Mouse (Mus musculus) left cerebral cortex, postnatal 36 days (tissue): ENCODE results near the gene Ctf2. TPM values are rescaled to one million over a fixed set of nuclear protein-coding genes. Genes with fewer than 3 reads are reported as not detected.

Experiments used
- DNase-seq, 2 experiments: peaks; one replicate each; pipeline ENCODE4 v3.0.0; 2021 to 2022; ENCODE audit warnings: low spot score in 2 of 2, mixed read lengths in 1 of 2
- intact Hi-C: fragments of 180-260 bp; cut with DNase I; formaldehyde crosslinking; loops from one replicate; pipeline ENCODE4 v1.15.1; 2025
- total RNA-seq, 2 experiments: library from RNA; stranded (reverse); gene quantifications; 2 replicates each; pipeline ENCODE4 v1.2.3; 2021

The Ctf2 gene
- total RNA-seq, 2 experiments from 2014 or later = not detected

- intact Hi-C loops = no loop called here
- no peak for DNase-seq
Observed at GRCm38 (mm10) chr7:127763642-127764041, 31.7 kb upstream of the Ctf2 start.

DNA sequence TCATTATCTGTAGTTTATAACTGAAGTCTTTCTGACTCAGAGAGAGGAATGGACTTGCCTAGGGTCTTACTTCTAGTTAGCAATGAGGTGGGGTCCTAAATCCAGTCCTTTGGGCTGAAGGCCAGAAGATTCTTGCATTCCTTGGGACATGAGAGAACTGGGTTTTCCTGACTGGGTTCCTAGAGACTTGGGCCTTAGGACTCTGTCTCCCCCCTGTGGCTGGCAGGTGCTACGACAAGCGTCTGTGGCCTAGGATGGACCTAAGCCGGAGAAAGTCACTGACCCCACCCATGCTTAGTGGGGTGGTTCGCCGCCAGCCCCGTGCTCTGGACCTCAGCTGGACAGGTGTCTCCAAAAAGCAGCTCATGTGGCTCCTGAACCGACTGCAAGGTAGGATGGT lies 29.1 kb upstream of the Ctf2 start:
- DNase-seq = no peak
- intact Hi-C loops = no loop called here

DNA sequence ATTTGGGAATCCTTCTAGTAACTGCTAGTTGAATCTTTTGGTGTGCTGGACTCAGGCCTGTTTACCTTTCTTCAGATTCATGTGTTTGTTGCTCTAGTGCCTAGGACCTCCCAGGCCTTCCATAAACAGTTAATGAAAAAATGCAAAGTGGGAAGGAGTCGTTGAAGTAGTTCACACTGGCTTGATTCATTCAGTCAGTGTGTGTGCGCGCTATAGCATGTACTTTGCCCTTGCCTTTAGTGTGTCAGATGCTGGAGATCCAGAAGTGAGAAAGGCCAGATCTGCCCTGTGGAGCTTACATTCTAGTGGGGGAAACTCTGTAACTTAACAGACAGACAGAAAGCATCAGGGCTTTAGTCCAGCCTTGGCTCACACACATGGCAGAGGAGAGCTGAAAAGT lies 28.5 kb upstream of the Ctf2 start:
- intact Hi-C loops = no loop called here
- DNase-seq = no peak

DNA sequence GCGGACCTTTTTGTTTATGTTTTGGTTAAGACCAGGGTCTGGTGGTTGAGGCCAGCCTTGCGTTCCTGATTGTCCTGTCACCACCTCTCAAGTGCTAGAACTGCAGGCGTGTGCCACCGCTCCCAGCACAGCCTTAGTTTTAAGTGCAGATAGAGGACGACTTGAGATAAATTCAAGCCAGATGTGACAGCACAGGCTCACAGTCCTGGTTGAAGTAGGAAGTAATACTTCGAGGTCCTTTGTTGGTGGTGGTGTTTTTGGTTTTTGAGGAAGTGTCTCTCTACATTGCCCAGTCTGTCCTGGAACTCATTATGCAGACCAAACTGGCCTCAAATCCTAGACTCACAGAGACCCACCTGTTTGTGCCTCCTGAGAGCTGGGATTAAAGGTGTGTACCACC lies 27.8 kb upstream of the Ctf2 start:
- no peak for DNase-seq
- intact Hi-C loops = no loop called here

GRCm38 (mm10) chr7:127753741-127754140 lies 21.8 kb upstream of the Ctf2 start:
- DNase-seq = no peak
- intact Hi-C loops = no loop called here

DNA sequence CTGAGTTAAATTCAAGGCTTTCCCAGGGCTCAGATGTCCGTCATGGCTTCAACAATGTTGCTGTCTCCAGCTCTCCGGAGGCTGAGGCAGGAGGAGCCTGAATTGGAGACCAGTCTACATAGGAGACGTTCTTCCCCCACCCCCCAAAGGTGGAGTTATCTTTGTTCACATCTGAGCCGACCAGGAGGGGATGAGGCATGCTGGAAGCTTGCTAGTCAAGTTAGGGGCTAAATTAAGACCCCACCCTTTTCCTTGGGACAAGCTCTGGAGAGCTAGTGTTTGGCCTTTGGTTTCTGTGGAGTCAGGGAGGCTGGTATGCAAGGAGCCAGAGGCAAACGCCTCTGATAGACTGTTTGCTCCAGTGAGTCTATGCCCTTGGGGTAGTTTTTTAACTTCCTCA lies 21.2 kb upstream of the Ctf2 start:
- DNase-seq = no peak
- intact Hi-C loops = no loop called here

DNA sequence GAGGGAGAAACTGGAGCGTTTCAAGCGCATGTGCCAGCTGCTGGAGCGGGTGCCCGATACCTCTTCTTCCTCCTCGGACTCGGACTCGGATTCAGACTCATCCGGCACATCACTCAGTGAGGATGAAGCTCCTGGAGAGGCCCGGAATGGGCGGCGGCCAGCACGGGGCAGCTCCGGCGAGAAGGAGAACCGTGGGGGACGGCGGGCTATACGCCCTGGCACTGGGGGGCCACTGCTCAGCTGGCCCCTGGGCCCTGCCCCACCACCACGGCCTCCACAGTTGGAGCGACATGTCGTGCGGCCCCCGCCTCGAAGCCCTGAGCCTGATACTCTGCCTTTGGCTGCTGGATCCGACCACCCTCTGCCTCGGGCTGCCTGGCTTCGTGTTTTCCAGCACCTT lies 20.1 kb upstream of the Ctf2 start:
- DNase-seq = no peak
- intact Hi-C loops = no loop called here

GRCm38 (mm10) chr7:127751619-127752018 lies 19.7 kb upstream of the Ctf2 start:
- no peak for DNase-seq
- intact Hi-C loops = no loop called here

GRCm38 (mm10) chr7:127750131-127751127 lies 18.5 kb upstream of the Ctf2 start:
- intact Hi-C loops = no loop called here
- DNase-seq = peak in 1 of 2 experiments; percentile 66

DNA sequence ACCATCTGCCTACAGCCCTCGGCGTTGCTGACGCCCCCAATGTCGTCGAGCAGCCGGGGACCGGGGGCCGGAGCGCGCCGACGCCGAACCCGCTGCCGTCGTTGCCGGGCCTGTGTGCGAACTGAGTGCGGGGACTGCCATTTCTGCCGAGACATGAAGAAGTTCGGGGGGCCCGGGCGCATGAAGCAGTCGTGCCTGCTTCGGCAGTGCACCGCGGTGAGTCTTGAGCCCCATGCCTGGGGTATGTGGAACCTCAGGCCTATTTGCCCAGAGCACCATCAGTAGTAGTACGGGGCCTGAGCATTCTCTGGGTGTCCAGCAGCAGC lies 16.2 kb upstream of the Ctf2 start:
- intact Hi-C loops = no loop called here
- DNase-seq = no peak

- DNase-seq = no peak
- intact Hi-C loops = no loop called here
Observed at GRCm38 (mm10) chr7:127747559-127748234, 15.7 kb upstream of the Ctf2 start.

DNA sequence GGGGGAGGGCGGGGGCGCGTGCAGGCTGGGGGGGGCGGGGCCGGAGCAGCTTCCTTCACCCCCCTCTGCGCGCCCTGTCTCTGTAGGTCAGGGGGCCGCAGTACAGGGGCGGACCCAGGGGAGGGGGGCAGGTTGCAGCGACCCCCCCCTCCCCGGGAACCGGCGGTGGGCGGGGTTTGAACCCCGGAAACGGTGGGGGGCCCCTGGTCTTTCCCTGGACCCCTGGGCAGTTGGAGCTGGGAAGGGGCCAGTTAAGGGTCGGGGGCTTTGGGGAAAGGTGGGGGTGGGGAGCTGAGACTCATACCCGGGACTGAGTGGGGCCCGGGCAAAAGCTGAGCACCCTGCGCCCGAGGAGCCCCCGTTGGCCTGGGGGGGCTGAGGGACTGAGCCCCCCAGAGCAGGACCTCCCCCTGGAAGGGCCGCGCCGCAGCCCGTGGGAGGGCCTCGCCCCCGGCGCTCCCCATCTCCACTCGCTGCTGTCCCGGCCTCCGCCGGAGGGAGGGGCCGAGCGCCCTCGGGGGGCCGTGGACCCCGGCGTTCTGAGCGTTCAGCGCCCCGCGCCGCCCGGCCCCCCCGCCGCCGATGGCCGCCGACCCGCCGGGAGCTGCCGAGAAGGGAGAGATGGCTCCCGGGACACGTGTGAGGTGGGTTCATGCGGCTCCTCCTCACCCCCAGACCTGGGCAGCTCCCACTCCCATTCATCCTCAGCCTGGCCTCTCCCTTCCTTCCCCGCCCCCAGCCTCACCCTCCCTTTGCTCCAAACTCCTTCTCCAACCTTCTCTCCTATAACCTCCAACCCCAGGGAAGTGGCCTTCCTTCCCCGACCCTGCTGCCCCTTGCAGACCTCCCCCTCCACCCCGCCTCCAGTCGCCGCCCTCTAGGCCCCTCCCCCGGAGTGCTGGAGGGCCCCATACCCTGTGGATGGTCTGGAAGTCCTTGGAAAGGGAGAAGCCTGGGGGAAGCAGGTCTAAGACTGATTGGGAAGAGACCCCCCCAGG lies 14.8 kb upstream of the Ctf2 start:
- intact Hi-C loops = no loop called here

GRCm38 (mm10) chr7:127745652-127746493 lies 13.9 kb upstream of the Ctf2 start:
- DNase-seq = peak; percentile 96 to 98
- intact Hi-C loops = loop anchor here (1.0 kb wide), 1 partner anchor 31 kb away; no protein-coding TSS in a partner anchor

More for the DNA sequence above, 14.8 kb upstream of the Ctf2 start:
- no peak for DNase-seq

DNA sequence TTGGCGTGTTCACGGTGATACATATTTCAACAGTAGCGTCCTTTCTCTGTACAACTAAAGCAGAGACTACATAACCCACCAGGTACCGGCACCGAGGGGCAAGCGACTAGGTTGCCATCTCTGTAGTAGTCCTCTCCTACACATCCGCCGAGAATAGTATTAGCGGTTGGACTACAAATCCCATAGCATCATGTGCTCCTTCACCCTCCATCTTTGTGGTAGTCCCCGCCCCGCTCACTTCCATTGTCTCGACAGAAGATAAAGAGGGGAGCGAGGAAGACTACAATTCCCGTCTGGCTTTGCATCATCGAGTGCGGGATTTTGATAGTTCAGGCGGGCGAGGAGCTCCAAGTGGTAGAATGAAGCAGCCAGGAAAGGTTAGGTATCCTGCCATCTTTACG lies 13.3 kb upstream of the Ctf2 start:
- DNase-seq = peak; percentile 93 to 94
- intact Hi-C loops = loop anchor here (1.0 kb wide), 1 partner anchor 32 kb away; no protein-coding TSS in a partner anchor

DNA sequence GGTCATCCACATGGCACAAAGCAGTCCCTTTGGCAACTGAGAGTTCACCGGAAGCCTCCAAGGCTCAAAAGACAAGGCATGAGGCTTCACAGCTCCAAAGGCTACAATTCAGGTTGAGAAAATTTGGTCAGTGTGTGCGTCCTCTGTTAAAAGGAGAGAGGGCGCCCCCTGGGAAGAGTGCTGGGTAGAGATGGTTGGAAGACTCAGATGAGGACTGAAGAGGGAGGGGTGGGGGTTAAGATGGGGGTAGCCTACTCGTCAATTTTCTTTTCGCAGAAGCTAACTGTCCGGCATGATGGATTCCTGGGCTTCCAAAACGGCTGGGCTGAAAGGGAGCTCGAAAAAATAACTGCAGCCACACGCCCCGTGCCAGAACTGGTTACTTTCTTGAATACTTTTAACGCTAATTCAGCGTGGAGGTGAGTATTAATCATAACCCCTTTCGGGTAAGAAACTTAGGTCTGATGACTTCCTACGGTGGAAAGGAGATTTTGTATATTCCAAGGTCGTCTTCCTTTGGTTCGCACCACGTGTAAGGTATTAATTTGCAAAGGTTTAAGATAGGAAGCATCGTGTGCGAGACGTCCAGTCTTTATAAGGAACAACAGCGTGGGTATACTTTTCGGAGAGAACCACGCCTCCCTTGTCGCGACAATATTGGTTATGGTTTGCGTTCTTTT lies 12.5 kb upstream of the Ctf2 start, which contains the start of gene Fbxl19:
Fbxl19 (plus strand) TSS at position 178 of the 680 bp plus-strand sequence.
- DNase-seq = peak in 1 of 2 experiments; percentile 70
- intact Hi-C loops = loop anchor here (1.0 to 5.0 kb wide), 3 partner anchors 33 to 67 kb away; partner anchors contain the start of gene Bcl7c

DNA sequence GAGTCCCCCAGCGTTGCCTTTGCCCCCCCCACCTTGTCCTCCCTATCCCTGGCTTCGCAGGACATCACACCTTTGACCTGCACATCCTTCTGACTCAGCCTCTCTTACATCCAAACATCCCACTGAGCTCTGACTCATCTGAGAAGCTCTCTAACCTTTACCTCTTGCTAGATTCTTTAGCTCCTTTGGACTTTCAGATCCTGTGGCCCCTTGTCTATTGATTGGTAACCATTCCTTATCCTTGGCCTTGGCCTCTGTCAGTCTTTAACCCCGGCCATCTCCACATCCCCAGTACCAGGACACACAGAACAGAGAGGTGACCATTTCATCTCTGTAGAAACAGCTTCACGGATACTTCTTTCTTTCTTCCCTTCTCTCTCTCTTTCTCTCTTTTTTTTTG lies 1.8 kb downstream of the Ctf2 start:
- DNase-seq = no peak
- intact Hi-C loops = no loop called here

- intact Hi-C loops = no loop called here
- no peak for DNase-seq
Observed at GRCm38 (mm10) chr7:127727898-127728297, 4.1 kb downstream of the Ctf2 start.

DNA sequence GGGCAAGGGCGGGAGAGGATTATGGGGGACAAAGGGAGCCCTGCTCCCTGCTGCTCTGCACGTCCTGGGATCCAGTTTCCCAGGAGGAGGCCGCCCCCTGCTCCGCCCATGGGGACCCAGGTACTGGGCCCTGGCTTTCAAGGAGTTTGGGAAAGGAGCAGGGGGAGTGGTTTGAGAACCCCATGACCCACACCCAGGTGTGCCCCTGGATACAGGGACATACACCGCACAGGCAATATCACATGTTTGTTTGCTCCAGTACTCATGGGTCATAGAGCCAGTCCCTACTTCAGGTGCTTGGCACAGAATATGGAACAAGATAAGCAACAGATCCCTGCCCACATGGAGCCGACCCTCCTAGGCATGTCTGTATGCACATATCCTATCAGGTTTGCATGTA lies 6.0 kb downstream of the Ctf2 start:
- intact Hi-C loops = no loop called here
- DNase-seq = no peak
